Mouse (Mus musculus): ENCODE measurements at regions not wholly inside any gene's neighbourhood (a gene's known extent, or its start where the extent isn't known, plus 50 kb on each side); places are given as distances from the start of the nearest gene placed in this dataset.
"Not testable (repeated sequence)": the region's sequence is repeated elsewhere in the genome, so short reads cannot be mapped to it uniquely, and the experiment has no call there.

GRCm38 (mm10) chr6:41225382-41225781, 76.7 kb upstream of the Try4 start:
- no peak for DNase-seq (ENCODE audit: low spot score in 2 of 2)
- intact Hi-C loops (cut with DNase I) = no loop called here

- DNase-seq (ENCODE audit: low spot score in 2 of 2) = no peak
- intact Hi-C loops (cut with DNase I) = no loop called here
Observed at GRCm38 (mm10) chr6:41218415-41218814, 83.7 kb upstream of the Try4 start.

DNA sequence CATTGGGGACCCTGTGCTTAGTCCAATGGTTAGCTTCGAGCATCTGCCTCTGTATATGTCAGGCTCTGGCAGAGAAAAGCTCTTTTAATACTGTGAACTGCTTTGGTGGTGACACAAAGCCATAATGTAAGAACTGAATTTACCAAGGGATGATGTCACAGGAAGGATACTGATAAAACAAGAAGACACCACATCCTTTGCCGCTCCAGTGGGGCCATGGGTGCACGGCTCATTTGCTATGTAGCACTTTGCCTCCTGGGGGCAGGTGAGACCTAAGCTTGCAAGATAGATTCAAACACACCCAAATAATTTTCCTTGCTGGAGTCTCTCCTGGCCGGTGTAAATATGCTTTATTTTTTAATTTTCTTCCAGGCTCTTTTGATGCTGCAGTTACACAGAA, 86.2 kb upstream of the Try4 start:
- intact Hi-C loops (cut with DNase I) = no loop called here
- DNase-seq (ENCODE audit: low spot score in 2 of 2) = no peak

- intact Hi-C loops (cut with DNase I) = no loop called here
- no peak for DNase-seq (ENCODE audit: low spot score in 2 of 2)
Observed at GRCm38 (mm10) chr6:41205864-41206263, 96.2 kb upstream of the Try4 start.

- intact Hi-C loops (cut with DNase I) = no loop called here
- no peak for DNase-seq (ENCODE audit: low spot score in 2 of 2)
Observed at GRCm38 (mm10) chr6:41202882-41203281, 99.2 kb upstream of the Try4 start.

DNA sequence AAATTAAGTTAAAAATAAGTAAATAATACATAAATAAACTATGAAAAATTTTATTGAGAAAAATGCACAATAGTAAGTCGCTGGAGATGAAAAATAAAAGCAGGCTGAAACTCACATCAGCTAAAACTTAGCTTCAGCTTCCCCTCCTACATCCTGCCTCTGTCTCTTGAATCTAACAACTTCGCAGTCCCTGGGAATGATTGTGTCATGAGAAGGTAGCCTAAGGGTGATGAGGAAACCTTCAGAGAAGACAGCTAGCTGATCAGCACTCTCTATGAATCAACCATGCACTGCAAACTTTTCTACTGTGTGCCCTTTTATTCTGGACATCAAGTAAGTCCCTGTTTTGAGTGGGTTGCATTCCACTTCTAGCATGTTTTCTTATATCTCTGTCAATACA, 99.8 kb upstream of the Try4 start:
- no peak for DNase-seq (ENCODE audit: low spot score in 2 of 2)
- intact Hi-C loops (cut with DNase I) = no loop called here

DNA sequence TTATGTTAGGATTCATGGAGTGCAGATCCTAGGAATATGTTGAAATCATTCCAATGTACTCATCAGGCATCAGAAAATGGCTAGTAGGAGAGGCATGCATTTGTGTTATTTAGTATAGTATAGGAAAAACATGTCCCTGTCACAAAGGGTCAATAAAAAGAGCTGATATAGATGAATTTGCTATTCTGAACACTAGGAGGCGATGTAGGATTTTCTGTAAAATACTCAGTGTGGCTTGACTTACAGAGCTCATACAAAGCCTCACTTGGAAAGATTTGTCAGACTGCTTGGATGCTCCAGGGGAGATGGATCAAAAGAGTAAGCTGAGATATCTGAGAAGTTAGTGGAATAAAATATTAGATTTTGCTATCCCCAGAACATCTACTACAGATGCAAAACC, 107.6 kb upstream of the Try4 start:
- peak in 1 of 2 experiments; percentile 60 for DNase-seq (ENCODE audit: low spot score in 2 of 2)
- intact Hi-C loops (cut with DNase I) = loop anchor here (2.0 kb wide), 1 partner anchor 336 kb away; no protein-coding TSS in a partner anchor

- DNase-seq (ENCODE audit: low spot score in 2 of 2) = no peak
- intact Hi-C loops (cut with DNase I) = no loop called here
Observed at GRCm38 (mm10) chr6:41191734-41192326, 110.2 kb upstream of the Try4 start.

- intact Hi-C loops (cut with DNase I) = no loop called here
- no peak for DNase-seq (ENCODE audit: low spot score in 2 of 2)
Observed at GRCm38 (mm10) chr6:41188910-41189309, 113.2 kb upstream of the Try4 start.

DNA sequence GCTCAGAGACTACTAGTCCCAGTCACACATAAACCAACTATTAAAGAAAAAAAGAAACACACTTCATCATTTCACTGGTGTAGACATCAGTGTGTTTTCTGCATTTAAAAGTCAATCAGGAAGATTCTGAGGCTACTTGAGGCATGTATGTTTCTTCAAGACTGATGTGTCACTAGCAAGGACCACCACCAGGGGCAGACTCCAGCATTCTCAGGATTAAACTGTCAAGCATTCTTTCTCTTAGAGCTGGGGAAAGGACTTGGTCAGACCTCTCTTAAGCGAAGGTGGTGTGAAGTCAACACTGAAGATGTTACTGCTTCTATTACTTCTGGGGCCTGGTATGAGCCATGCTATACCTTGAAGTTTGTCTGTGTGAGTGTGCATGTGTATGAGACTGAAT, 114.1 kb upstream of the Try4 start:
- intact Hi-C loops (cut with DNase I) = no loop called here
- DNase-seq (ENCODE audit: low spot score in 2 of 2) = no peak

DNA sequence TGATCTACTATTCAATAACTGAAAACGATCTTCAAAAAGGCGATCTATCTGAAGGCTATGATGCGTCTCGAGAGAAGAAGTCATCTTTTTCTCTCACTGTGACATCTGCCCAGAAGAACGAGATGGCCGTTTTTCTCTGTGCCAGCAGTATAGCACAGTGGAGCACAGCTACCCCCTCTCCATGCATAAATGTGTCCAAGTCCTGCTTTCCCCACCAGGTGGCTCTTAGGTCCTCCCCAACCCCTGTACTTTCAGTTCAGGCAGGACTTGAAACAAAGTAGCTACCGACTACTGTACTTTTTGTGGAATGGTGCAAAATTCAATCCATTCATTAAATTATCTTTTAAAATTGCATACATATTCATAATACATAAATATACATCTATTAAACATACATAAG, 123.2 kb upstream of the Try4 start:
- intact Hi-C loops (cut with DNase I) = no loop called here
- no peak for DNase-seq (ENCODE audit: low spot score in 2 of 2)

GRCm38 (mm10) chr6:41178019-41178418, 124.0 kb upstream of the Try4 start:
- no peak for DNase-seq (ENCODE audit: low spot score in 2 of 2)
- intact Hi-C loops (cut with DNase I) = no loop called here

- intact Hi-C loops (cut with DNase I) = no loop called here
Observed at GRCm38 (mm10) chr6:41177152-41177551, 124.9 kb upstream of the Try4 start.

DNA sequence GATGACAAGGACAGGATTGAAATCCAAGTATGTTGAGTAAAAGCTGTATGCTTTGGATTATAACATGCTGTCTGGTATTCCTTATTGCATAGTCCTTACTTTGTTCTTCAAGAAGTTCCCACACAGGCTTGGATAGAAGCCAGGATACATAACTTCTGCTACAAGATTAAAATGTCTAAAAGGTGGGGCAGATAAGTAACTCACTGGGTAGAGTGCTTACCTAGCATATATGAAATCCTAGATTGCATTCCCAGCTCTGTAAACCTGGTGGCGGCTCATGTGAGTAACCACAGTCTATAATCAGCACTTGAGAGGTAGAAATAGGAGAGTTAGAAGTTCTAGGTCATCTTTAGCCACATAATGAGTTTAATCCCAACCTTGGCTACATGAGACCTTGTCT, 126.0 kb upstream of the Try4 start:
- intact Hi-C loops (cut with DNase I) = no loop called here
- no peak for DNase-seq (ENCODE audit: low spot score in 2 of 2)

More at GRCm38 (mm10) chr6:41177152-41177551, 124.9 kb upstream of the Try4 start:
- DNase-seq (ENCODE audit: low spot score in 2 of 2) = no peak

GRCm38 (mm10) chr6:41163491-41163890, 128.2 kb upstream of the 2210010C04Rik start:
- no peak for DNase-seq (ENCODE audit: low spot score in 2 of 2)
- intact Hi-C loops (cut with DNase I) = no loop called here

DNA sequence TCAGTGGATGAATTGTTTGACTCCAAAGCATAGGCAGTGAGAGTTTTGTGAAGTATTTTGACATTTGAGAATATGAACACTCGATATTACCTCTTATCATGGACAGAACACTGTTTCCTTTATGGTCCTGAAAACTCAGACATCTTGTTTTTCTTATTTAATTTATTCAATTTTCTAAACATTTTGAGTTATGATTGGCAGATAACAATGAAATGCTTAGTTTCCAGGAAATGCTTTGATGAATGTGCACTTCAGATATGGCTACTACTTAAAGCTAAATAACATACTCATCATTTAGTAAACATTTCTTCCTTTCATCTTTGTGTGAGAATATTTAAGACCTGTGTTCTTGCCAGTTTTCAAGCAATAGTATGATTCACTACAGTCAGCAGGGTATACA, 126.4 kb upstream of the 2210010C04Rik start:
- no peak for DNase-seq (ENCODE audit: low spot score in 2 of 2)
- intact Hi-C loops (cut with DNase I) = no loop called here

DNA sequence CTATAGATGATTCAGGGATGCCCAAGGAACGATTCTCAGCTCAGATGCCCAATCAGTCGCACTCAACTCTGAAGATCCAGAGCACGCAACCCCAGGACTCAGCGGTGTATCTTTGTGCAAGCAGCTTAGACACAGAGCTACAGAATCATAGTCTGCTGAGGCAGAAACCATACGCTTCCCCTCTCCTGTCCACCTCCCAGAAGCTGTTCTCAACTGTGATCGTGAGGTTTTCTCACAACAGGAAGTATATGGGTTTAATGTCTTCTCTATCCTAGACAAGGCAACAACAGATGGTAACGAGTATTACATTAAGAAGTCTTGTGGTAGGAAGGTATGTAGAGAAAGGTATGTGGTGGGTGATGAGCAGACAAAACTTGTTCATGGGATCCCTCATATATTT, 116.8 kb upstream of the 2210010C04Rik start:
- intact Hi-C loops (cut with DNase I) = no loop called here
- no peak for DNase-seq (ENCODE audit: low spot score in 2 of 2)

- no peak for DNase-seq (ENCODE audit: low spot score in 2 of 2)
- intact Hi-C loops (cut with DNase I) = no loop called here
Observed at GRCm38 (mm10) chr6:41151542-41151941, 116.2 kb upstream of the 2210010C04Rik start.

DNA sequence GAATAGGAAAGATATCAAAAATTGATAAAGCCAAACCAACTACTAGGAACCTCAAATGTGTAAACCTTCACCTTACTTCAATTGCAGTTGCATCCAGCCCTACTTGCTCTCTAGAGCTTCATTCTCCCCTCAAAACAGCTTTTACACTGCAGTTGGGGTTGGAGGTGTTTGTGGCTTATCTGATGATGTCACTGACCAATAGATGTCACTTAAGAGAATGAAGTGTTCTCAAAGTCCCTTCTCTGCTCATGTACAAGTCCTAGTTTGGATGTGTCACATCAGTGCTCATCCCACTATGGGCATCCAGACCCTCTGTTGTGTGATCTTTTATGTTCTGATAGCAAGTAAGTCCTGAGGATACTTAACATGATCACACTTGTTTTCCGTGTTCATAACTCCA, 105.6 kb upstream of the 2210010C04Rik start:
- DNase-seq (ENCODE audit: low spot score in 2 of 2) = no peak
- intact Hi-C loops (cut with DNase I) = no loop called here

- intact Hi-C loops (cut with DNase I); DNase-seq (ENCODE audit: low spot score in 2 of 2): not testable (repeated sequence)
Observed at GRCm38 (mm10) chr6:41137401-41137777, 102.1 kb upstream of the 2210010C04Rik start.

DNA sequence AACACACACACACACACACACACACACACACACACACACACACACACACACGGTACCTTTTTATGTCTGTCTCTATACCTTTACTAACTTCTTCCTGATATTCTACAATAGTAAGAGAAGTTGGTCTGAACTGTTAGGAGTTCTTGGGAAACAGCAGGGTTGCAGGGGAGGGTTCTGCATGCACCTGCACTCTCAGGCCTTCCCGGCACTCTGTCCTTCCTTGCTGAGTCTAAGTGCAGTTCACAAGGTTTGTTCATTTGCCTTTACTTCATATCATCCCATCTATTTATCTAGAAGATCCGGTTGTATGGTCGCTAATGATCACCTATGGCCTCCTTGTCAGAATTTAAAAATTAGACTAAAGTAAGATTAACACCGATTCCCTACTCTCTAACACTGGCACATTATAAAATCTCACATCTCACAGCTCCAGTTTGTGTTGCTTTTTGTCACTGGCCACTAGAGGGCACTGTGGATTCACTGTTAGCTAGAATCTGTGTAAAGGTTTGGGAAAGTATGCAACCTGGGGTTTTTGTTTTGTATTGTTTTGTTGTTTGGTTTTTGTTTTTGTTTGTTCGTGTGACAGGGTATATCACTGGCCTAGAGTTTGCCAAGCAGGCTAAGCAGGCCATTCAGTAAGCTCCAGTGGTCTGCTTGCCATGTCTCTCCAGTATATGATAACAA, 101.5 kb upstream of the 2210010C04Rik start:
- peak; percentile 54 to 74 for DNase-seq (ENCODE audit: low spot score in 2 of 2)

GRCm38 (mm10) chr6:41135160-41135559, 99.9 kb upstream of the 2210010C04Rik start:
- DNase-seq (ENCODE audit: low spot score in 2 of 2) = no peak
- intact Hi-C loops (cut with DNase I) = no loop called here

More for the DNA sequence above, 101.5 kb upstream of the 2210010C04Rik start:
- intact Hi-C loops (cut with DNase I) = no loop called here
